Mouse (Mus musculus) embryonic fibroblast, embryonic 13.5 days (primary cell): ENCODE data around the gene Oog1.
"Not testable (repeated sequence)": the region's sequence is repeated elsewhere in the genome, so short reads cannot be mapped to it uniquely, and the experiment has no call there.

Experiments
- CTCF ChIP-seq: IDR thresholded peaks from 2 replicates; pipeline ENCODE4 v1.5.1; 2011; ENCODE audit warnings: mild to moderate bottlenecking, control low read depth, low read length, moderate library complexity, borderline replicate concordance; ENCODE audit not compliant: insufficient read depth
- POLR2A ChIP-seq: IDR thresholded peaks from 2 replicates; pipeline ENCODE4 v1.6.1; 2011; ENCODE audit warnings: low read depth, mild to moderate bottlenecking, control low read depth, low read length, moderate library complexity

DNA sequence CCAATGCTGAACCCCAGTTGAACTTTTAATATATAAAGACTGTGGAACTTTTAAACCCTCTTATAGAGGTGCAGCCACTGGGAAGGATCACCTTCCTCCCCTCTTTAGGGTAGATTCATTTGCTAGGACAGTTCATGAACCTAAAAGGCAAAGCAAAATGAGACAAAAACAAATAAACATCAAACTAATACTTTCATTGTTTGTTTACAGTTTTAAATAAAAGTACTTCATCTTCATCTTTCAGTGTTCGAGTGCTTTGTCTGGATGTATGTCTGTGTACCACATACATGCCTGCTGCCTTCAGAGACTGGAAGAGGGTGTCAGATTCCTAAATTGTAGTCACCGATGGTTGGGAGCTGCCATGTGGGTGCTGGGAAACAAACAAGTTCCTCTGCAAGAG is 42.0 kb downstream of the Oog1 start, which contains the start of gene Gm16381:
- TF ChIP-seq POLR2A, CTCF: not testable (repeated sequence)
